Mouse (Mus musculus) monocyte, adult 2 months (primary cell): Measurements from ENCODE around the gene Sox5.

Experiments
- DNase-seq, 2 experiments: peaks; one replicate each; pipeline ENCODE4 v3.0.0; 2022; ENCODE audit warnings: low spot score in 2 of 2, low read depth in 1 of 2

Sox5 gene

DNA sequence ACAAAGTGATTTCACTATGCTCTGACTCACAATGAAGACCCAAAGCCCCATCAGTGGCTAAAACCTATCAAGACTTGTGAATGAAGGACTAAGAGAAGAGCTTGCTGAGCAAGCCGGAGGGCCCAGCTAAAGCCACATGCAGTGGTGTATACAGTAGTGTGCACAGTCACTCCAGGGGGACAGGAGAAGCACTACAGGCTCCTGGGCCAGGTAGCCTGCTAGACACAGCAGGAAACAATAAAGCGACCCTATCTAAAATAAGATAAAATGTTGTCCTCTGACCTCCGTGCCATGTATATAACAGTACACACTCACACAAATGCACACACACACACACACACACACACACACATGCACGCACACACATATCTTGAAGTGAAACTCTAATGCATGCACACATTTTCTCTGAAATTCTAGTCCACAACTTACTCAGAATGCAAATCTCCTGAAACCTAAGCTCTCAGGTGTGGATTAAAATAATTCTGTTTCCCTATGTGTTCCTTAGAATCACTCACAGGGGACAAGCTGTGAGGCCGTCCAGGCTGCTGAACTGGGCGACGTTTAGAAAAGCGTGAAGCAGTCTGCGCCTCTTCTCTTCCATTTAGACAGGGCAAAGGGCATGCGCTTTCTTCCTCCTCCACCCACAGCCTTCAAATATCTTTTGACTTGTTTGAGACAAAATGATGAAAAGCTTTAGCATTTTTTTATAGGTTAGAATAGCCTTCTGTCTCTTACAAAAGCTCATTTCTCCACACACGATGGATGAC, 197.5 kb downstream of the Sox5 start:
- no peak for DNase-seq

DNA sequence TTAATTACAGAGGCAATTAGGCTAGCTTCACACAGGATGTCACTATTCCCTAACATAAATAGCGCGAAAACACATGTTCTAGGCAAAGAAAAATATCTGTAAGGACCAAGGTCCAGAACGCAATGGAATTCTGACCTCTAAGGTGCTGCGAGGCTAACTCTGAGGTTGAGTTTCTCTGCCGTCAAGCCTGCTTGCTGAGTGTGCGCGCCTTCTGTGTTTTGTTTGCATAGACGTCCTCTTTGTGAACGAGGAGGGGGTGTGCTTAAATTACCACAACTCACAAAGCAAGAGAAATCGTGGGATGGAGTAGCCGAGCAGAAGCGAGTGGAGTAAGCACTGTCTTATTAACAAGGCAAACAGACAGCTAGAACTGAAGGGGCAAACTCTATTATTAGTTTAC, 202.5 kb downstream of the Sox5 start:
- DNase-seq = no peak

DNA sequence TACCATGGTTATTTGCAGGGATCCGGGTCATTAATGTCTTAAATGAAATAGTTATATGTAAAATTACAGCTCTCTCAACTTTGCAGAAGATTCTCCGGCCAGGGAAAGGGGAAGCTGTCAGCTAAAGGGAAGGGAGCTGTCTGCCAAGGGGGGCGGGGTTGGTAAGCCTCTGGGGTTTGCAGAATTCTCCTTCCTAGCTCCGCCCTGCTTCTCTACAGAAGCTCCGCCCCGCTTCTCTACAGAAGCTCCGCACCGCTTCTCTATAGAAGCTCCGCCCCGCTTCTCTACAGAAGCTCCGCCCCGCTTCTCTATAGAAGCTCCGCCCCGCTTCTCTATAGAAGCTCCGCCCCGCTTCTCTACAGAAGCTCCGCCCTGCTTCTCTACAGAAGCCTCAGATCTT, 210.9 kb downstream of the Sox5 start:
- peak; percentile 20 to 33 for DNase-seq

DNA sequence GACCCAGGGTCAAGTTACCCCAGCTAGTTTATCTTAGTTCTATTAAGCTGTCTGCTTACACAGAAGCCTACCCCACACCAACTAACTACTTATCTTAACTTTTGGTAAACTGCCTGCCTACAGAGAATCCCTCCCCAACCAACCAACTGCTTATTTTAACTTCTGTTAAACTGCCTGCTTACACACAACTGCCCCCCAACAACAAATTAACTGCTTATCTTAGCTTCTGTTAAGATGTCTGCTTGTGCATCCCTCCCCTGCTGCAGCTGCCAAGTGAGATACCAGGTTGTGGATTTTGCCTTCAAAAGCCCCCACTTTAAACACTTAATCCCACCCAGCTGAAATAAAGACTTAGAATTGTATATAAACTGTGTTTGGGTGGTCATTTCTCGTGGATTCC, 215.9 kb downstream of the Sox5 start:
- DNase-seq = no peak

GRCm38 (mm10) chr6:144561718-144562117, 220.1 kb downstream of the Sox5 start:
- no peak for DNase-seq

DNA sequence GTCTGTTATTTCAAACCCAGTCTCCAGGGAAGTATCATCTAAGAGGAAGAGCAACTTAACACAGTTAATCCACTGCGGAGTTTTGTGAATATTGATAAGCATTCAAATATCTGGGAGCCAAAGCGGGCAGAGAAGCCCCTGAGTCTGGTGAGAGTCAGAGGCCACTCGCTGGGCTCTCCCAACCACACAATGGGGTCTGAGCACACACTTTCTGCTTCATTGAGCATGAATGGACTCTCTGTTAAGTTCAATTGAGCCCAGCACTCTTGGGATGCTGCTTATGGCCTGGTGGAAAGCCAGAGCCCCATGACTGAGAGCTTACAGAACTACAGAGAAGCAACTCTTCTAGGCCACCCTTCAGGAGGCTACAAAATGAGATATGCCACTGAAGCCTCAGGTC, 221.6 kb downstream of the Sox5 start:
- no peak for DNase-seq

DNA sequence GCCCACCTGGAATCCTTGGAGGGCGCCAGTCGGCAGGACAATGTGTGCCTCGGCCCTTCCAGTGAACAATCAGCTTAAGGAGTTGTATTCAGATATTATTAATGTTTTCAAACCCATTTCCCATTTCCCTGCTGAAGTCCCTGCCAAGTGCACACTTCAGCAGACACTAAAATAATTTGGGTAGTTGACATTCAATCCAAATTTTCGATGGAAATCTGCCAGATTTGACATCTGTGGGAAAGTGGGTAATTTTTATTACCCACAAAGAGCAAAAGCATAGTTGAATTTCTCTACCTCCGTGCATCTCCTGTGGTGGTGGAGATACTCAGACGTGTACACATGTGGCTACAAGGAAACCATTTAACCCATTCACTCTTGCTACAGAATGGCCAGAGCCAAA, 228.3 kb downstream of the Sox5 start:
- DNase-seq = no peak

DNA sequence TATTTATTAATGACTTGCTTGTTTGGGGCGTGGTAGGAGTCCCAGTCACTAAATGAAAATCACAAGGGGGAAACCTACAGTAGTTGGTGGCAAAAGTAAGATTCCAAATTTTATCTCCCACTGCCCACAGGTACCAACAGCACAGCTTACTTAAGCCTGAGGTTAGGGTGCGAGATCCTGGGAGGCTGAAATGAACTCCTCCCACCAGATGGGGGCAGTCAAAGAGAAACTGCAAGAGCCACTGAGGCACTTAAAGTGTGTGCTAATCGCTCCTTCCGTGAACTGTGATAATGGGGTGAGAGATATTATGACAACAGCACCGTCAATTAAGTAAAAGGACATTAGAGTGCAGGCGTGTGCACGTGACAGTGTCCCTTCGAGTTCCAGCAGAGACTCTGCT, 232.8 kb downstream of the Sox5 start:
- no peak for DNase-seq

DNA sequence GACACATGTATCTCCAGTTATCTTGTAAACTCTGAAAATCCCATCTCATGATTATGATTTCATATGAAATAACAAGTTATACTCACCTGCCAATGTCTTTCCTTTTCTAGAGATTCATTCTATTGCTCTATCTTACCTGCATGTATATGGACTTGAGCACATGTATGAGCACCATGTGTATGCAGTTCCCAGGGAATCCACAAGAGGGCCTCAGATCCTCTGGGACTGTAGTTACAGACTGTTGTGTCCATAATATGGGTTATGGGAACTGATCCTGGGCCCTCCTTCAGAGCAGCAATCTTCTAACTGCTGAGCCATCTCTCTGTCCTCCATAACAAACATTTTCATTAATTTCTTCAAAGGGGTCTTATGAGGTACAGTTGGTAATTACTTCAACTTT, 234.6 kb downstream of the Sox5 start:
- no peak for DNase-seq

- no peak for DNase-seq
Observed at GRCm38 (mm10) chr6:144545549-144545948, 236.2 kb downstream of the Sox5 start.

DNA sequence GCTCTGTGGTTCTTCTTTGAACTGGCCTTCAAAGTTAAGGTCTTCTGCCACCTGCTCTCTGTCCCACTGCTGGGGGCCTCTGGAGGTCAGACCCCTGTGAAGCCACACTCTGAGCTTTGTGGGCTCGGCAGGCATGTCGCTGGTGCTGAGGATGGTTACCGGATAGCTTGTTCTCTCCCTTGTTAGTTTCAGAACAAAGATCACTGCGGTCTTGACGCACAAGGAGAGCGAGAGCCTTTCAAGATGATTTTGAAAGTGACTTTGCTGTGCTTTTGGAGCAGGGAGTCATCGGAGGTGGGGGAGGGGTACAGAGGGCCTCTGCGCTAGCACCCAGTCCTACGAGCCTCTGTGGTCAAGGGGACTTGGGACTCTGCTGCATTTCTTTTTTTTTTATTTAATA, 240.5 kb downstream of the Sox5 start:
- DNase-seq = no peak

GRCm38 (mm10) chr6:144539439-144540192, 242.2 kb downstream of the Sox5 start:
- DNase-seq = no peak

- no peak for DNase-seq
Observed at GRCm38 (mm10) chr6:144523479-144523878, 258.3 kb downstream of the Sox5 start.

GRCm38 (mm10) chr6:144518811-144519210, 263.0 kb downstream of the Sox5 start:
- no peak for DNase-seq

DNA sequence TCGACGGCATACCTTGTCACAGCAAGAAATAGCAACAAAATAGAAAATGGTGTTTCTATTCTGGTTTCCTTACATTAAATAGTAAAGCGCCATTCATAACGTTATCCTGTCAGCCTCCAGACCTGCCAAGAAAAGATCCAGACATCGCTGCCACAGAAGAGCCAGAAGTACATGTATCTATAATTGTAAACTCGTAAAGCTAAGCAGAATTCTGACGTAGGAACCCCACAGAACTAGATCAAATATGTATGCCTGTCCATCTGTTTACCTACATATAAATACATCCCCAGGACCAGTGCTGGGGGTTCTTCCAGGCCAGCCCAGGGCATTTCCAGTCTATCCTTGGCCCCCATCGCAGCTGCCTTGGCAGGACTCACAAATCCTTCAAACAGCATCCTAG, 265.9 kb downstream of the Sox5 start:
- no peak for DNase-seq

- DNase-seq = no peak
Observed at GRCm38 (mm10) chr6:144513761-144514160, 268.0 kb downstream of the Sox5 start.

DNA sequence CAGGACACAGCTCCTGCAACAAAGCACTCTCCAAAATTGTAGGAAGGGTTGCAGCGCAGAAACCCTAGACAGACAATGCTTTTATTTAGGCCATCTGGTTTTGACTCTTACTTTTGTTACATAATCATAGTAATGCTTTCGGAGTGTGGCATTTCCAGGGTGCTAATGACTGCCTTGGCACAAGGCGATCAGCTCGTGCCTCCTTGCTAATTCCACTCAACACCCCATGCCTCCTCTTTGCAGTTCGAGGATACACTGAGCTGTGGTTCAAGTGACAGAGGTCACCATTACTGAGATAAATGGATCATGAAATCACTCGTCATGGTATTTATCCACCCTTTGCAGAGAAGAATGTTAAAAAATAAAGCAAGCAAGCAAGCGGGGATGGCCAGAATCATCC, 269.9 kb downstream of the Sox5 start:
- no peak for DNase-seq

GRCm38 (mm10) chr6:144510147-144510546, 271.6 kb downstream of the Sox5 start:
- no peak for DNase-seq

GRCm38 (mm10) chr6:144504197-144504551, 277.6 kb downstream of the Sox5 start:
- no peak for DNase-seq

- no peak for DNase-seq
Observed at GRCm38 (mm10) chr6:144503399-144504196, 278.2 kb downstream of the Sox5 start.

DNA sequence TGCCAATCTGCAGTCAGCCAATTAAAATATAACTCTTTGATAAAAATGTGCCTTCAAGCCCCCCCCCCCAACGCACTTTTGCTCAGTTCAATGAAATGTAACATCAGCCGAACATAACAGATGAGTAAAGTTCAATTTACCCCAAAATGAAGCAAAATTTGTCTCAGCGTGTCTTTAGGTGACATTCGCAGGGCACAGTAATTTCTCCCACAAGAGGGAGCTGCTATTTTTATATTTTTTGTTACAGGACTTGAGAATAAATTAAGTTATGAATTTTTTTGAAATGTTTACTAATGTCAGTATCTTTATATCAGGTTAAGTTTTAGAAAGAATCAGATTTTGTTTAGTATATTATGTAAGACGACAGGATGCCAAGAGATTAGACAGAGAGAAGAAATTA, 280.3 kb downstream of the Sox5 start:
- no peak for DNase-seq

- no peak for DNase-seq
Observed at GRCm38 (mm10) chr6:144498177-144498576, 283.6 kb downstream of the Sox5 start.
